Mouse (Mus musculus) midbrain, embryonic 11.5 days (tissue): Measurements from ENCODE around the gene Patz1. TPM values are rescaled to one million over a fixed set of nuclear protein-coding genes. Genes with fewer than 3 reads are reported as not detected.
A peak's percentile ranks its signal among the peaks of the same experiment; 100 is the strongest.

Experiments
- ATAC-seq: fragments of 200-750 bp; cut with Nextera tagmentation; 2 replicates; pipeline ENCODE4 v1.8.0; 2017; ENCODE audit warnings: moderate TSS enrichment, moderate library complexity; ENCODE audit not compliant: low FRiP score
- DNase-seq: peaks from one replicate; pipeline ENCODE4 v3.0.0; 2015; ENCODE audit warnings: low spot score; ENCODE audit errors: missing footprints
- H3K27ac ChIP-seq: fragments of 300-500 bp; sonication (generic); 2 replicates; pipeline ENCODE4 v1.5.1; 2014; ENCODE audit warnings: low read depth, low read length
- H3K27me3 ChIP-seq: fragments of 300-500 bp; sonication (generic); 2 replicates; pipeline ENCODE4 v1.6.1; 2014; ENCODE audit warnings: mild to moderate bottlenecking, low read length, moderate library complexity, mixed read lengths; ENCODE audit not compliant: control insufficient read depth, insufficient read depth
- H3K36me3 ChIP-seq: fragments of 300-500 bp; sonication (generic); 2 replicates; pipeline ENCODE4 v1.6.1; 2014; ENCODE audit warnings: mild to moderate bottlenecking, low read length, moderate library complexity, mixed read lengths; ENCODE audit not compliant: control insufficient read depth, insufficient read depth
- H3K4me1 ChIP-seq: fragments of 300-500 bp; sonication (generic); 2 replicates; pipeline ENCODE4 v1.6.1; 2014; ENCODE audit warnings: low read length; ENCODE audit not compliant: control insufficient read depth, insufficient read depth
- H3K4me2 ChIP-seq: fragments of 300-500 bp; sonication (generic); 2 replicates; pipeline ENCODE4 v1.6.1; 2014; ENCODE audit warnings: mild to moderate bottlenecking, moderate library complexity
- H3K4me3 ChIP-seq: fragments of 300-500 bp; sonication (generic); 2 replicates; pipeline ENCODE4 v1.5.1; 2014; ENCODE audit warnings: low read depth, low read length
- H3K9ac ChIP-seq: fragments of 300-500 bp; sonication (generic); 2 replicates; pipeline ENCODE4 v1.6.1; 2014; ENCODE audit warnings: low read length
- H3K9me3 ChIP-seq: fragments of 300-500 bp; sonication (generic); 2 replicates; pipeline ENCODE4 v1.6.1; 2016; ENCODE audit warnings: low read length; ENCODE audit not compliant: control insufficient read depth
- WGBS: fragments of 180-500 bp; shearing (Covaris S2); extraction: QIAGEN DNeasy Blood & Tissue Kit; methylation state at CpG from one replicate; pipeline ENCODE4 v1.1.7; 2014; 5-methylcytosine and 5-hydroxymethylcytosine counted together
- polyA plus RNA-seq: library from polyadenylated mRNA; unstranded; fragments of >200 nt; fragmentation: Nextera tagmentation; extraction: Ambion mirVana; gene quantifications from 2 replicates; pipeline ENCODE4 v1.2.1, GENCODE M21; 2014

Patz1 gene
- polyA plus RNA-seq, 1 experiment from 2014 or later, result 116 TPM

DNA sequence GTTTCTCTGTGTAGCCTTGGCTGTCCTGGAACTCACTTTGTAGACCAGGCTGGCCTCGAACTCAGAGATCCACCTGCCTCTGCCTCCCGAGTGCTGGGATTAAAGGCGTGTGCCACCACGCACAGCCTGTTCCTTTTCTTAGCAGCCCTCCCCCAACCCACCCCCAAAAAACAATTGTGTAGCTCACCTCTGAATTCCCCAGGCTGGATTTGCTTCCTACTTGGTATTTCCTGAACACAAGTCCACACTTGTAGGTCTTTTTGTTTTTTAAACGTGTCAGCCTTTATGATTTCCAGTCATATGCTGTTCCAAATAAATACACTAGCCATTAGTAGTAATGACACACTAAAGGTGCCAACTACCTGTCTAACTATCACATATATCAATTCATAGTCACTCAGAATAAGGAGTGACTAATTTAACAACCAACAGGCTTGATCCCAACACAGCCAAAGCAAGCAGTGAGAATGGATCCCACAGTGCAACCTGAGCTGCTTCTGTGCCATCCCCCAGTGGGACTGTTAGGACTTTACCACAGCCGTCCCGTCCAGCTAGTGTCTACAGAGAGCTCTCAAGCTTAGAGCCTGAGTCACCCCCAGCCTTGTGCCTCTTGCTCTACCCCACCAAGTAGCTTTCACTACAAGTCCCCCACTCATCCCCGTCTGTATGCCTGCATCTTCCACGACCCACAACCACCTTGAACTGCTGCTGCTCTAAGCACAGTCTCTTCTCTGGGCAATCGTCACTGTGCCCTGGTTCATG lies 23.1 kb downstream of the Patz1 start:
- ATAC-seq (no peak), DNase-seq (no peak)
- H3K9me3 ChIP-seq, result no peaks in the 10 kb centered on the region
- H3K36me3 ChIP-seq, result peaks cover 41% of the 10 kb centered on the region
- no peaks in the 10 kb centered on the region for H3K4me1 ChIP-seq
- no peak overlapping the region for H3K4me2 ChIP-seq
- H3K9ac ChIP-seq, result no peak overlapping the region
- H3K4me3 ChIP-seq, result no peak overlapping the region
- WGBS, result 85% methylated on average over 9 of the region's 10 CpGs
- H3K27ac ChIP-seq, result no peak overlapping the region
- no peaks in the 10 kb centered on the region for H3K27me3 ChIP-seq

- Histone ChIP-seq H3K4me2 (no peak overlapping the region), H3K36me3 (peaks cover 32% of the 10 kb centered on the region), H3K9me3 (peaks cover 2% of the 10 kb centered on the region; the same call in 1 of the 2 replicates), H3K4me3 (no peak overlapping the region), H3K27me3 (no peaks in the 10 kb centered on the region), H3K4me1 (no peaks in the 10 kb centered on the region), H3K9ac (no peak overlapping the region), H3K27ac (no peak overlapping the region)
- DNase-seq, result no peak
- 0 out of 2 replicates have a peak, but pooled peaks have one; percentile 4 for ATAC-seq
- WGBS, result 88% methylated on average over 1 of the region's 1 CpGs
Observed at GRCm38 (mm10) chr11:3313294-3313693, 24.6 kb downstream of the Patz1 start.

DNA sequence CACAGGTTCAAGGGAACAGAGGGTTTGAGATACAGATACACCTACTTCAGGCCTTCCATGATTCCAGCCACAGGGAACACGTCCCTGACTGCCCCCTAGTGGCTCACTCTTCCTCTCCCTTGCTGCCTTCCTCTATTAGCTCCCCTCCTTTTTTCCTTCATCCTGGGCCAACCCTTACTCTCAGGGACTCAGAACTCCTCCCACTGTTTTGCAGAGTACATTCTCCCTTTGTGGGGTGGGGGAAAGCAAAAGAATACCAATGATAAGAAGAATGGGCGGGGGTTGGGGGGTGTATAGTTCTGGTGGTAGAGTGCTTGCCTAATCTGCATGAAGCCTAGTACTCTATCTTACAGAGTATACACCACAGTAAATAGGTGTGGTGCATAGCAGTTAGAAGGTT lies 25.5 kb downstream of the Patz1 start:
- 27% methylated on average over 2 of the region's 2 CpGs for WGBS
- H3K4me1 ChIP-seq, result no peaks in the 10 kb centered on the region
- no peaks in the 10 kb centered on the region for H3K27me3 ChIP-seq
- ATAC-seq (peak; percentile 56), DNase-seq (no peak)
- no peak overlapping the region for H3K4me3 ChIP-seq
- no peak overlapping the region for H3K4me2 ChIP-seq
- H3K9ac ChIP-seq, result no peak overlapping the region
- peaks cover 2% of the 10 kb centered on the region; the same call in 1 of the 2 replicates for H3K9me3 ChIP-seq
- no peak overlapping the region for H3K27ac ChIP-seq
- peaks cover 23% of the 10 kb centered on the region for H3K36me3 ChIP-seq

GRCm38 (mm10) chr11:3318286-3318685 lies 29.6 kb downstream of the Patz1 start:
- peaks cover 4% of the 10 kb centered on the region; the same call in 1 of the 2 replicates for H3K36me3 ChIP-seq
- 93% methylated on average over 3 of the region's 3 CpGs for WGBS
- no peak overlapping the region for H3K27ac ChIP-seq
- H3K9me3 ChIP-seq, result peaks cover 2% of the 10 kb centered on the region; the same call in 1 of the 2 replicates
- no peak for DNase-seq
- H3K4me1 ChIP-seq, result no peaks in the 10 kb centered on the region
- no peak overlapping the region for H3K4me2 ChIP-seq
- H3K4me3 ChIP-seq, result no peak overlapping the region
- no peak for ATAC-seq
- H3K27me3 ChIP-seq, result no peaks in the 10 kb centered on the region
- no peak overlapping the region for H3K9ac ChIP-seq

GRCm38 (mm10) chr11:3328271-3328670 lies 39.6 kb downstream of the Patz1 start:
- Histone ChIP-seq H3K4me2 (no peak overlapping the region), H3K9me3 (no peaks in the 10 kb centered on the region), H3K27ac (no peak overlapping the region), H3K9ac (no peak overlapping the region), H3K36me3 (no peaks in the 10 kb centered on the region), H3K27me3 (no peaks in the 10 kb centered on the region; the same call in 1 of the 2 replicates), H3K4me1 (peaks cover 17% of the 10 kb centered on the region), H3K4me3 (no peak overlapping the region)
- DNase-seq (no peak), ATAC-seq (no peak)
- WGBS, result 82% methylated on average over 5 of the region's 5 CpGs

- Histone ChIP-seq H3K36me3 (no peaks in the 10 kb centered on the region), H3K9ac (no peak overlapping the region), H3K9me3 (no peaks in the 10 kb centered on the region), H3K27ac (no peak overlapping the region), H3K4me2 (no peak overlapping the region), H3K27me3 (no peaks in the 10 kb centered on the region; the same call in 1 of the 2 replicates), H3K4me3 (no peak overlapping the region), H3K4me1 (peaks cover 17% of the 10 kb centered on the region)
- no peak for DNase-seq
- WGBS, result 84% methylated on average over 11 of the region's 11 CpGs
- ATAC-seq, result no peak
Observed at GRCm38 (mm10) chr11:3328806-3329775, 40.4 kb downstream of the Patz1 start.

DNA sequence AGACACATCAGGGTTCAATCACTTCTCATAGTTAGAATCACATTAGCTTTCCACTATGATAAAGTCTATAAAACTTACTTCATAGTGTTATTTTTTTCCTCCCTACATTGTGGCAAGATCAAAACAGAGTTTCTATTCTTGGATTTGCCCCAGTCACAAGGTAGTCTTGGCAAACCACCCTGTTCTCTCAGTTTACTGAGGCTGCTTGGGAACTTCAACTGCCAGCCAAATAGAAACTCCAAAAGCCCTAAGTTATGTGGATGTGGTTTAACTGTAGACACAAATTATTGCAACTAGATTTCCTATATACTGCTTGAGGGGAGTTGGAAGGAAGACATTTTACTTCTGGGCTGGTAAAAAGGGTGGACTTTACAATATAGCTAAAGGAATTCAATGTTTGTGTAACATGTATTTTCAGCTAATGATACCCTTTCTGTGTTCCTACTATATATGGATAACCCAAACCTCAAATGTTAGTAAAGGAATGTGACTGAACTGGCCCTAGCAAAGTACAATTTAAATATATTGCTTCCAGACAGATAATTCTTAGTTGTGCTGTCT lies 41.3 kb downstream of the Patz1 start, which contains the start of gene Pik3ip1:
Gene Pik3ip1 (plus strand): TSS at position 511 of the 561 bp plus-strand sequence.
- peaks cover 17% of the 10 kb centered on the region for H3K4me1 ChIP-seq
- H3K27ac ChIP-seq, result peak within 1 kb of the TSS; percentile 26; the same call in 1 of the 2 replicates
- H3K9ac ChIP-seq, result peak within 1 kb of the TSS; percentile 63
- DNase-seq (no peak), ATAC-seq (no peak)
- H3K36me3 ChIP-seq, result no peaks in the 10 kb centered on the region
- H3K27me3 ChIP-seq, result no peaks in the 10 kb centered on the region; the same call in 1 of the 2 replicates
- no peaks in the 10 kb centered on the region for H3K9me3 ChIP-seq
- peak within 1 kb of the TSS; percentile 40 for H3K4me3 ChIP-seq
- peak within 1 kb of the TSS; percentile 95 for H3K4me2 ChIP-seq

DNA sequence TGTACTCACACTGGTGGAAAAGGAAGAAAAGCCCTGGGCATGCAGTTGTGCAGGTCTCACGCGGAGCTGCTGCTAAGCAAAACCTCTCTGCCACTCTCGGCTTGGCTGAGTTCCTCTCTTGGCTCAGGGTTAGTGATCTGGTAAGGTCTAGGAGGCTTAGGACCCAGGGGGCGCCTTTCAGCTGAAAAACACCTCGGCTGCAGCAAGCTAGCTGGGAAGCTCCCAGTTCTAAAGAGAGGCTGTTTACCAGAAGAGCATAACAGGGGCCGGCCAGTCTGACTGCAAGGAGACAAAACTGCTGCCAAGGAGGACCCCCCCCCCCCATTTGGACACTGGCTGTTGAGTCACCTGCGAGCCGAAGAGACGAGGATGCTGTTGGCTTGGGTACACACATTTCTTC lies 41.9 kb downstream of the Patz1 start:
- WGBS, result 3% methylated on average over 9 of the region's 9 CpGs
- peak overlapping the region; percentile 63 for H3K9ac ChIP-seq
- ATAC-seq, result peak; percentile 33; the same call in 1 of the 2 replicates
- H3K4me3 ChIP-seq, result peak overlapping the region; percentile 40
- H3K36me3 ChIP-seq, result no peaks in the 10 kb centered on the region
- no peak overlapping the region; the same call in 1 of the 2 replicates for H3K27ac ChIP-seq
- no peaks in the 10 kb centered on the region; the same call in 1 of the 2 replicates for H3K27me3 ChIP-seq
- no peaks in the 10 kb centered on the region for H3K9me3 ChIP-seq
- DNase-seq, result no peak
- H3K4me2 ChIP-seq, result peak overlapping the region; percentile 95
- H3K4me1 ChIP-seq, result peaks cover 17% of the 10 kb centered on the region
